Mouse (Mus musculus) MEL (cell line): Measurements from ENCODE around the gene Rtp3. TPM values are rescaled to one million over a fixed set of nuclear protein-coding genes. Genes with fewer than 3 reads are reported as not detected.

Experiments used
- DNase-seq: peaks from one replicate; pipeline ENCODE4 v3.0.0; 2011; ENCODE audit warnings: low read depth, low spot score
- H3K27ac ChIP-seq: 2 replicates; pipeline ENCODE4 v1.5.1; 2012; ENCODE audit warnings: low read depth, mild to moderate bottlenecking, control low read depth, low read length, moderate library complexity; ENCODE audit not compliant: control insufficient read depth
- H3K27me3 ChIP-seq, 2 experiments: fragments of 150-350 bp in 1 of 2; sonication (generic) in 1 of 2; 2 replicates each; pipeline ENCODE4 v1.6.1; 2012; ENCODE audit warnings: low read length in 2 of 2, mild to moderate bottlenecking in 2 of 2, improper control_type of control experiment in 1 of 2, moderate library complexity in 1 of 2; ENCODE audit not compliant: insufficient read depth in 2 of 2, control insufficient read depth in 1 of 2
- H3K36me3 ChIP-seq, 2 experiments: 2 replicates each; pipeline ENCODE4 v1.6.1; 2012 to 2014; ENCODE audit warnings: low read length in 2 of 2, improper control_type of control experiment in 1 of 2, inconsistent platforms in 1 of 2, mild to moderate bottlenecking in 1 of 2; ENCODE audit not compliant: insufficient read depth in 2 of 2, control insufficient read depth in 1 of 2
- H3K4me1 ChIP-seq, 2 experiments: fragments of 150-350 bp in 1 of 2; sonication (generic) in 1 of 2; 2 replicates each; pipeline ENCODE4 v1.6.1; 2012; ENCODE audit warnings: low read length in 2 of 2, improper control_type of control experiment in 1 of 2, mild to moderate bottlenecking in 1 of 2; ENCODE audit not compliant: insufficient read depth in 2 of 2, control insufficient read depth in 1 of 2
- H3K4me3 ChIP-seq, 2 experiments: fragments of 150-350 bp in 1 of 2; sonication (generic) in 1 of 2; 2 replicates each; pipeline ENCODE4 v1.5.1; 2012; ENCODE audit warnings: low read depth in 2 of 2, low read length in 2 of 2, mild to moderate bottlenecking in 2 of 2, moderate library complexity in 2 of 2, control low read depth in 1 of 2, improper control_type of control experiment in 1 of 2; ENCODE audit not compliant: control insufficient read depth in 1 of 2, insufficient read depth in 1 of 2
- H3K79me2 ChIP-seq: 2 replicates; pipeline ENCODE4 v1.6.1; 2012; ENCODE audit warnings: mild to moderate bottlenecking, low read length, moderate library complexity; ENCODE audit not compliant: control insufficient read depth, poor library complexity, insufficient read depth
- H3K9ac ChIP-seq: 2 replicates; pipeline ENCODE4 v1.6.1; 2012; ENCODE audit warnings: low read depth, mild to moderate bottlenecking, control low read depth, low read length, moderate library complexity; ENCODE audit not compliant: control insufficient read depth, poor library complexity, severe bottlenecking
- H3K9me3 ChIP-seq: fragments of 150-350 bp; sonication (generic); replicated peaks from 2 replicates; pipeline ENCODE4 v1.6.1; 2012; ENCODE audit warnings: mild to moderate bottlenecking, low read length, improper control_type of control experiment, moderate library complexity; ENCODE audit not compliant: insufficient read depth
- CHD1 ChIP-seq: IDR thresholded peaks from 2 replicates; pipeline ENCODE4 v1.6.1; 2012; ENCODE audit warnings: low read depth, mild to moderate bottlenecking, inconsistent platforms, low read length, improper control_type of control experiment
- CTCF ChIP-seq, 3 experiments: IDR thresholded peaks in 2 of 3; conservative IDR thresholded peaks in 1 of 3; 2 replicates each; pipeline ENCODE4 v1.5.1; 2011 to 2012; ENCODE audit warnings: low read length in 3 of 3, low read depth in 2 of 3, mild to moderate bottlenecking in 2 of 3, improper control_type of control experiment in 1 of 3, inconsistent platforms in 1 of 3, mixed read lengths in 1 of 3, moderate library complexity in 1 of 3; ENCODE audit not compliant: control insufficient read depth in 1 of 3, insufficient read depth in 1 of 3, poor library complexity in 1 of 3, severe bottlenecking in 1 of 3
- EP300 ChIP-seq, 2 experiments: IDR thresholded peaks; 2 replicates each; pipeline ENCODE4 v1.6.1; 2011; ENCODE audit warnings: improper control_type of control experiment in 2 of 2, low read length in 2 of 2, low read depth in 1 of 2, mild to moderate bottlenecking in 1 of 2
- ETS1 ChIP-seq: IDR thresholded peaks from 2 replicates; pipeline ENCODE4 v1.6.1; 2012; ENCODE audit warnings: low read depth, mild to moderate bottlenecking, inconsistent platforms, low read length, improper control_type of control experiment, moderate library complexity
- GABPA ChIP-seq: IDR thresholded peaks from 2 replicates; pipeline ENCODE4 v1.6.1; 2012; ENCODE audit warnings: low read depth, mild to moderate bottlenecking, inconsistent platforms, low read length, improper control_type of control experiment, moderate library complexity
- HCFC1 ChIP-seq: IDR thresholded peaks from 2 replicates; pipeline ENCODE4 v1.6.1; 2012; ENCODE audit warnings: low read depth, mild to moderate bottlenecking, inconsistent platforms, low read length, improper control_type of control experiment, moderate library complexity
- JUND ChIP-seq: IDR thresholded peaks from 2 replicates; pipeline ENCODE4 v1.6.1; 2011; ENCODE audit warnings: low read depth, mild to moderate bottlenecking, improper control_type of control experiment, low read length
- MEF2A ChIP-seq: IDR thresholded peaks from 2 replicates; pipeline ENCODE4 v1.6.1; 2014; ENCODE audit warnings: low read depth, mild to moderate bottlenecking, inconsistent platforms, low read length, improper control_type of control experiment; ENCODE audit not compliant: poor library complexity, insufficient replicate concordance, severe bottlenecking; ENCODE audit errors: extremely low read depth
- MYC ChIP-seq: IDR thresholded peaks from 2 replicates; pipeline ENCODE4 v1.6.1; 2011; ENCODE audit warnings: low read depth, mild to moderate bottlenecking, low read length, improper control_type of control experiment, moderate library complexity
- NRF1 ChIP-seq: IDR thresholded peaks from 2 replicates; pipeline ENCODE4 v1.6.1; 2014; ENCODE audit warnings: low read depth, mild to moderate bottlenecking, inconsistent platforms, low read length, improper control_type of control experiment, moderate library complexity; ENCODE audit not compliant: poor library complexity, insufficient read depth, severe bottlenecking
- POLR2A ChIP-seq, 2 experiments: IDR thresholded peaks; 2 replicates each; pipeline ENCODE4 v1.6.1; 2011 to 2012; ENCODE audit warnings: low read length in 2 of 2, mild to moderate bottlenecking in 2 of 2, control low read depth in 1 of 2, improper control_type of control experiment in 1 of 2, low read depth in 1 of 2, moderate library complexity in 1 of 2; ENCODE audit not compliant: control insufficient read depth in 1 of 2, insufficient read depth in 1 of 2, poor library complexity in 1 of 2
- POLR2AphosphoS2 ChIP-seq: IDR thresholded peaks from 2 replicates; pipeline ENCODE4 v1.6.1; 2011; ENCODE audit warnings: low read length, improper control_type of control experiment
- POLR2AphosphoS5 ChIP-seq: IDR thresholded peaks from 2 replicates; pipeline ENCODE4 v1.6.1; 2012; ENCODE audit warnings: low read depth, borderline replicate concordance, mild to moderate bottlenecking, inconsistent platforms, low read length, moderate library complexity, mixed read lengths
- RCOR1 ChIP-seq: IDR thresholded peaks from 2 replicates; pipeline ENCODE4 v1.6.1; 2012; ENCODE audit warnings: low read depth, mild to moderate bottlenecking, inconsistent platforms, low read length, improper control_type of control experiment
- TBP ChIP-seq: IDR thresholded peaks from 2 replicates; pipeline ENCODE4 v1.8.0; 2011; ENCODE audit warnings: low read depth, low read length, improper control_type of control experiment
- UBTF ChIP-seq: IDR thresholded peaks from 2 replicates; pipeline ENCODE4 v1.6.1; 2012; ENCODE audit warnings: low read depth, mild to moderate bottlenecking, inconsistent platforms, low read length, improper control_type of control experiment, moderate library complexity, borderline replicate concordance; ENCODE audit not compliant: insufficient read depth
- USF1 ChIP-seq: IDR thresholded peaks from 2 replicates; pipeline ENCODE4 v1.6.1; 2014; ENCODE audit warnings: low read depth, mild to moderate bottlenecking, inconsistent platforms, low read length, improper control_type of control experiment, moderate library complexity
- ZMIZ1 ChIP-seq: IDR thresholded peaks from 2 replicates; pipeline ENCODE4 v1.6.1; 2012; ENCODE audit warnings: low read depth, mild to moderate bottlenecking, inconsistent platforms, low read length, improper control_type of control experiment, moderate library complexity
- ZNF384 ChIP-seq: IDR thresholded peaks from 2 replicates; pipeline ENCODE4 v1.6.1; 2012; ENCODE audit warnings: low read depth, mild to moderate bottlenecking, inconsistent platforms, low read length, improper control_type of control experiment
- polyA plus RNA-seq, 2 experiments: library from polyadenylated mRNA; stranded (reverse) in 1 of 2; unstranded in 1 of 2; fragments of >175 nt in 1 of 2; fragments of >200 nt in 1 of 2; gene quantifications; 2 replicates each; pipeline versions ENCODE4 v1.2.1 to v1.2.4; 2012; ENCODE audit warnings: low replicate concordance in 2 of 2, low read depth in 1 of 2; ENCODE audit not compliant: insufficient read length in 2 of 2, insufficient read depth in 1 of 2, missing spikeins in 1 of 2
- total RNA-seq: library from RNA; depleted of rRNA; stranded (reverse); fragments of 300-350 nt; gene quantifications from 2 replicates; pipeline ENCODE4 v1.2.3, GENCODE M21; 2012

Rtp3 gene
- total and polyA plus RNA-seq, 3 experiments = not detected

DNA sequence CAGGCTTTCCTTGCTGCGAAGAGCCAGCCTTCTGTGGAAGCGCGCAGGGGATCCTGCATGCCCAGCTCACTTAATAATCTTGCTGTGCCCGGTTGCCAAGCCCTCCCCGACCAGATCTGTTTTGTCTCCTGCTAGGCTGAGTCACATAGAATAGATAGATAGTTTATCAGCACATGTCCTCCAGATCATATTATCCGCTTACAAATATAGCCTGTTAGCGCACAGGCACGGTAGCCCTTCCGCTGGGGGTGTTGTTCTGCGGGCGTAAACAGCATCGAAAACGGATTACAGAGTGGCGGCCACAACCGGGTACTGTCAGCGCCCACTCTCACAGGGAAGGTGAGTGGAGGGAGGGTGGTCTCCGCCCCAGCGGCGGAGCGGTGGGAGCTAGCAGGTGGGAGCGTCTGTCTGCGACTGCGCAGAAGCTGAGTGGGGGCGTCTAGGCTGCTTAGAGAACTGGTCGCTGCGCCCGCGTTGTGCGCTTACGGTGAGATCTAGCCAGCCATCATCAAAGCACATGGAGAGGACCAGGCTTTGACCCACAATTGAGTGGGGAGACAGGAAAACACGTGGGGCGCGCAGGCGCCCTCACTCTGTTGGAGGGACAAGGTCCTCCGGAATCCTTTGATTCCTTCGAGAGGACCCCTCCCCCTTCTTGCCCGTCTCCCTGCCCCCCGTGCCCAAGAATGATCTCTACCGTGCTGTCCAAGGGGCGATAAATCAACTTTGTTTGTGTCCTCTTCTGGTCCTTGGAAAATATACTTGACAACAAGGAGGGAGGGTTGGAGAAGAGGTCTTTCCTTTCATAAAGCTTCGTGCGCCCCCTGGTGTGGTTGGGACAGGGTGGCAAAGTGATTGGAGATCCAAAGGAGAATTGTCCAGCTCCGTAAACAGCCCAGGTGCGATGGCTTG lies 36.6 kb downstream of the Rtp3 start:
- Histone ChIP-seq H3K79me2 (no peaks in the 10 kb centered on the region), H3K9me3 (no peaks in the 10 kb centered on the region), H3K4me1 (peaks cover 0 to 5% of the 10 kb centered on the region in 2 experiments; a peak in 2 of 4 replicates), H3K27ac (no peak overlapping the region), H3K4me3 (no peak overlapping the region), H3K36me3 (peaks cover 0 to 2% of the 10 kb centered on the region in 2 experiments; a peak in 1 of 4 replicates), H3K27me3 (no peaks in the 10 kb centered on the region), H3K9ac (no peak overlapping the region)
- no peak for DNase-seq
- TF ChIP-seq JUND = no peak
- TF ChIP-seq EP300 (IDR thresholded peaks at IDR 0.05; ENCODE audit: low read depth in 1 of 2, low read length in 2 of 2) = no peak
- no peak for TF ChIP-seq UBTF
- no peak for TF ChIP-seq RCOR1
- TF ChIP-seq NRF1 = no peak
- TF ChIP-seq POLR2AphosphoS2 = no peak
- TF ChIP-seq GABPA = no peak
- no peak for TF ChIP-seq CTCF (IDR thresholded peaks at IDR 0.05 in 2 of 3, conservative IDR thresholded peaks at IDR 0.05 in 1 of 3; ENCODE audit: control insufficient read depth in 1 of 3, insufficient read depth in 1 of 3, low read depth in 2 of 3, low read length in 3 of 3, poor library complexity in 1 of 3, severe bottlenecking in 1 of 3)
- TF ChIP-seq MYC = no peak
- no peak for TF ChIP-seq MEF2A

DNA sequence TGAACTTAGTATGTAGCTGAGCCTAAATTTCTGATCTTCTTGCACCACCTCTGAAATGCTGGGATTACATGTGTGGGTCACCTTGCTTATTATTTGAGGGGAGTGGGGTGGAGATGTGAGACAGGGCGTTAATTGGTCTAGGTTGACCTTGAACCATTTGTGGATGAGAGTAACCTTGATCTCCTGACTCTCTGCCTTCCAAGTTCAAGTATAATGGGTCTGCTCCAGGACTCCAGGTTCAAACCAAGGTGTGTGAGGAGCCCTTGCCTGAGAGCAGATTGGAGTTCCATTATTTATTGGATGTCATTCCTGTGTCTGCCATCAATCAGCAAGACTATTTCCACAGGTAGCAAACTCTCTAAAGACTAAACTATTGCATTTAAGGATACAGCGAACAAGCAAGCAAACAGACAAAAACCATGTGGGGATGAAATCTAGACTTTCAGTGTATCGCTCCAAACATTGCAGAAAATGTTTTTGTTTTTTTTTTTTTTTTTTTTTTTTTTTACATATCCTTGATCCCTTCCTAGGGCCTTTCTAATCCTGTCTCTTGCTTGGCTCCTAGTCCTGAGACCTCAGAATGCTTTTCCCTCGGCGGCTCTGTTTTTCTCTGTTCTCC lies 37.3 kb downstream of the Rtp3 start:
- Histone ChIP-seq H3K79me2 (no peaks in the 10 kb centered on the region), H3K9ac (no peak overlapping the region), H3K36me3 (peaks cover 0 to 2% of the 10 kb centered on the region in 2 experiments; a peak in 1 of 4 replicates), H3K9me3 (no peaks in the 10 kb centered on the region), H3K27me3 (no peaks in the 10 kb centered on the region), H3K4me3 (no peak overlapping the region), H3K4me1 (peaks cover 0 to 7% of the 10 kb centered on the region in 2 experiments; a peak in 2 of 4 replicates), H3K27ac (no peak overlapping the region)
- no peak for TF ChIP-seq ZNF384
- TF ChIP-seq ZMIZ1 = no peak
- no peak for TF ChIP-seq CTCF (IDR thresholded peaks at IDR 0.05 in 2 of 3, conservative IDR thresholded peaks at IDR 0.05 in 1 of 3; ENCODE audit: control insufficient read depth in 1 of 3, insufficient read depth in 1 of 3, low read depth in 2 of 3, low read length in 3 of 3, poor library complexity in 1 of 3, severe bottlenecking in 1 of 3)
- TF ChIP-seq TBP = no peak
- TF ChIP-seq POLR2AphosphoS5 = no peak
- no peak for TF ChIP-seq CHD1
- TF ChIP-seq EP300 (IDR thresholded peaks at IDR 0.05; ENCODE audit: low read depth in 1 of 2, low read length in 2 of 2) = no peak
- no peak for TF ChIP-seq HCFC1
- no peak for TF ChIP-seq JUND
- TF ChIP-seq POLR2A (IDR thresholded peaks at IDR 0.05; ENCODE audit: control insufficient read depth in 1 of 2, insufficient read depth in 1 of 2, low read depth in 1 of 2, low read length in 2 of 2, poor library complexity in 1 of 2) = no peak
- no peak for TF ChIP-seq USF1
- TF ChIP-seq ETS1 = no peak
- no peak for TF ChIP-seq POLR2AphosphoS2
- TF ChIP-seq MYC = no peak
- no peak for TF ChIP-seq UBTF
- DNase-seq = no peak
